Mouse (Mus musculus) forebrain, postnatal 0 days (tissue): ENCODE measurements around the gene Adk. TPM values are rescaled to one million over a fixed set of nuclear protein-coding genes. Genes with fewer than 3 reads are reported as not detected.

ENCODE experiments used
- ATAC-seq: fragments of 200-750 bp; cut with Nextera tagmentation; 2 replicates; pipeline ENCODE4 v1.8.0; 2017; ENCODE audit warnings: mild to moderate bottlenecking, moderate library complexity
- DNase-seq: peaks from one replicate; pipeline ENCODE4 v3.0.0-alpha.2; 2015
- H3K27ac ChIP-seq: fragments of 300-500 bp; sonication (generic); 2 replicates; pipeline ENCODE4 v1.5.1; 2014; ENCODE audit warnings: low read depth, mild to moderate bottlenecking, antibody characterized with exemption, low read length, moderate library complexity, mixed read lengths
- H3K27me3 ChIP-seq: fragments of 300-500 bp; sonication (generic); 2 replicates; pipeline ENCODE4 v1.6.1; 2014; ENCODE audit warnings: mild to moderate bottlenecking, low read length, mixed read lengths; ENCODE audit not compliant: insufficient read depth
- H3K36me3 ChIP-seq: fragments of 300-500 bp; sonication (generic); 2 replicates; pipeline ENCODE4 v1.6.1; 2014; ENCODE audit warnings: mild to moderate bottlenecking, moderate library complexity; ENCODE audit not compliant: insufficient read depth
- H3K4me1 ChIP-seq: fragments of 300-500 bp; sonication (generic); 2 replicates; pipeline ENCODE4 v1.6.1; 2014; ENCODE audit warnings: antibody characterized with exemption; ENCODE audit not compliant: insufficient read depth
- H3K4me2 ChIP-seq: fragments of 300-500 bp; sonication (generic); 2 replicates; pipeline ENCODE4 v1.6.1; 2014; ENCODE audit warnings: low read depth, mild to moderate bottlenecking, moderate library complexity
- H3K4me3 ChIP-seq: fragments of 300-500 bp; sonication (generic); 2 replicates; pipeline ENCODE4 v1.5.1; 2014; ENCODE audit warnings: low read depth, low read length, mixed read lengths
- H3K9ac ChIP-seq: fragments of 300-500 bp; sonication (generic); 2 replicates; pipeline ENCODE4 v1.6.1; 2014; ENCODE audit warnings: mild to moderate bottlenecking
- H3K9me3 ChIP-seq: fragments of 300-500 bp; sonication (generic); 2 replicates; pipeline ENCODE4 v1.6.1; 2016; ENCODE audit warnings: low read length
- CTCF ChIP-seq: sonication (generic); IDR thresholded peaks from 2 replicates; pipeline ENCODE4 v1.5.1; 2016; ENCODE audit warnings: antibody characterized with exemption, control low read depth, low read depth
- WGBS: fragments of 180-500 bp; shearing (Covaris S2); extraction: QIAGEN DNeasy Blood & Tissue Kit; methylation state at CpG from one replicate; pipeline ENCODE4 v1.1.7; 2014; 5-methylcytosine and 5-hydroxymethylcytosine counted together
- polyA plus RNA-seq: library from polyadenylated mRNA; unstranded; fragments of >200 nt; fragmentation: Nextera tagmentation; extraction: Ambion mirVana; gene quantifications from 2 replicates; pipeline ENCODE4 v1.2.1, GENCODE M21; 2015
- total RNA-seq: library from RNA; depleted of rRNA; stranded (reverse); fragments of >200 nt; gene quantifications from 2 replicates; pipeline ENCODE4 v1.2.3, GENCODE M21; 2014

Adk gene
- total and polyA plus RNA-seq, 2 experiments from 2014 or later = 55.5 to 66.7 TPM

GRCm38 (mm10) chr14:21299743-21300142, 247.4 kb downstream of the Adk start:
- DNase-seq (no peak), ATAC-seq (no peak)
- no peaks in the 10 kb centered on the region for H3K4me1 ChIP-seq
- no peaks in the 10 kb centered on the region for H3K36me3 ChIP-seq
- no peaks in the 10 kb centered on the region for H3K27me3 ChIP-seq
- H3K9me3 ChIP-seq = no peaks in the 10 kb centered on the region
- no peak overlapping the region for H3K4me3 ChIP-seq
- H3K27ac ChIP-seq = no peak overlapping the region
- 82% methylated on average over 4 of the region's 4 CpGs for WGBS
- H3K9ac ChIP-seq = no peak overlapping the region
- H3K4me2 ChIP-seq = no peak overlapping the region
- no peak for TF ChIP-seq CTCF

GRCm38 (mm10) chr14:21304815-21305214, 252.4 kb downstream of the Adk start:
- ATAC-seq = no peak
- H3K36me3 ChIP-seq = no peaks in the 10 kb centered on the region
- no peak for TF ChIP-seq CTCF
- no peak overlapping the region for H3K27ac ChIP-seq
- no peak for DNase-seq
- no peak overlapping the region for H3K4me2 ChIP-seq
- no peaks in the 10 kb centered on the region for H3K9me3 ChIP-seq
- no peak overlapping the region for H3K9ac ChIP-seq
- 68% methylated on average over 1 of the region's 1 CpGs for WGBS
- no peak overlapping the region for H3K4me3 ChIP-seq
- no peaks in the 10 kb centered on the region; the same call in 1 of the 2 replicates for H3K4me1 ChIP-seq
- H3K27me3 ChIP-seq = no peaks in the 10 kb centered on the region

- H3K27me3 ChIP-seq = no peaks in the 10 kb centered on the region
- DNase-seq (no peak), ATAC-seq (no peak)
- H3K9ac ChIP-seq = no peak overlapping the region
- no peak for TF ChIP-seq CTCF
- no peak overlapping the region for H3K4me3 ChIP-seq
- H3K9me3 ChIP-seq = no peaks in the 10 kb centered on the region
- no peaks in the 10 kb centered on the region; the same call in 1 of the 2 replicates for H3K4me1 ChIP-seq
- no peaks in the 10 kb centered on the region for H3K36me3 ChIP-seq
- 78% methylated on average over 4 of the region's 4 CpGs for WGBS
- no peak overlapping the region for H3K4me2 ChIP-seq
- no peak overlapping the region for H3K27ac ChIP-seq
Observed at GRCm38 (mm10) chr14:21308349-21308936, 256.1 kb downstream of the Adk start.

- H3K9ac ChIP-seq = no peak overlapping the region
- no peak overlapping the region for H3K4me3 ChIP-seq
- no peaks in the 10 kb centered on the region; the same call in 1 of the 2 replicates for H3K4me1 ChIP-seq
- peak overlapping the region; percentile 62; the same call in 1 of the 2 replicates for H3K27ac ChIP-seq
- DNase-seq (peak; percentile 56), ATAC-seq (peak; percentile 90)
- no peaks in the 10 kb centered on the region for H3K27me3 ChIP-seq
- no peak overlapping the region for H3K4me2 ChIP-seq
- no peak for TF ChIP-seq CTCF
- 51% methylated on average over 5 of the region's 5 CpGs for WGBS
- H3K9me3 ChIP-seq = no peaks in the 10 kb centered on the region
- H3K36me3 ChIP-seq = no peaks in the 10 kb centered on the region
Observed at GRCm38 (mm10) chr14:21310530-21310929, 258.2 kb downstream of the Adk start.

GRCm38 (mm10) chr14:21313561-21314342, 261.4 kb downstream of the Adk start:
- H3K4me1 ChIP-seq = no peaks in the 10 kb centered on the region
- no peak overlapping the region for H3K9ac ChIP-seq
- H3K36me3 ChIP-seq = no peaks in the 10 kb centered on the region
- no peak for ATAC-seq
- no peak overlapping the region for H3K27ac ChIP-seq
- no peaks in the 10 kb centered on the region for H3K9me3 ChIP-seq
- DNase-seq = no peak
- TF ChIP-seq CTCF = no peak
- no peak overlapping the region for H3K4me2 ChIP-seq
- no peaks in the 10 kb centered on the region for H3K27me3 ChIP-seq
- no peak overlapping the region for H3K4me3 ChIP-seq
- 76% methylated on average over 11 of the region's 11 CpGs for WGBS

GRCm38 (mm10) chr14:21314466-21314865, 262.1 kb downstream of the Adk start:
- Histone ChIP-seq H3K4me3 (no peak overlapping the region), H3K4me2 (no peak overlapping the region), H3K27ac (no peak overlapping the region), H3K27me3 (no peaks in the 10 kb centered on the region), H3K4me1 (no peaks in the 10 kb centered on the region), H3K9me3 (no peaks in the 10 kb centered on the region), H3K9ac (no peak overlapping the region), H3K36me3 (no peaks in the 10 kb centered on the region)
- WGBS = 73% methylated on average over 3 of the region's 3 CpGs
- DNase-seq = no peak
- no peak for TF ChIP-seq CTCF
- ATAC-seq = no peak

GRCm38 (mm10) chr14:21334826-21335225, 282.5 kb downstream of the Adk start:
- no peak overlapping the region for H3K27ac ChIP-seq
- DNase-seq (no peak), ATAC-seq (no peak)
- WGBS = 90% methylated on average over 1 of the region's 1 CpGs
- TF ChIP-seq CTCF = no peak
- H3K36me3 ChIP-seq = no peaks in the 10 kb centered on the region
- no peak overlapping the region for H3K9ac ChIP-seq
- no peak overlapping the region for H3K4me2 ChIP-seq
- no peaks in the 10 kb centered on the region for H3K9me3 ChIP-seq
- H3K4me3 ChIP-seq = no peak overlapping the region
- no peaks in the 10 kb centered on the region for H3K27me3 ChIP-seq
- no peaks in the 10 kb centered on the region for H3K4me1 ChIP-seq
